Mouse (Mus musculus): ENCODE measurements around the gene Naip1.
A peak's percentile ranks its signal among the peaks of the same experiment; 100 is the strongest.
"Not testable (repeated sequence)": the region's sequence is repeated elsewhere in the genome, so short reads cannot be mapped to it uniquely, and the experiment has no call there.

Gene Naip1

DNA sequence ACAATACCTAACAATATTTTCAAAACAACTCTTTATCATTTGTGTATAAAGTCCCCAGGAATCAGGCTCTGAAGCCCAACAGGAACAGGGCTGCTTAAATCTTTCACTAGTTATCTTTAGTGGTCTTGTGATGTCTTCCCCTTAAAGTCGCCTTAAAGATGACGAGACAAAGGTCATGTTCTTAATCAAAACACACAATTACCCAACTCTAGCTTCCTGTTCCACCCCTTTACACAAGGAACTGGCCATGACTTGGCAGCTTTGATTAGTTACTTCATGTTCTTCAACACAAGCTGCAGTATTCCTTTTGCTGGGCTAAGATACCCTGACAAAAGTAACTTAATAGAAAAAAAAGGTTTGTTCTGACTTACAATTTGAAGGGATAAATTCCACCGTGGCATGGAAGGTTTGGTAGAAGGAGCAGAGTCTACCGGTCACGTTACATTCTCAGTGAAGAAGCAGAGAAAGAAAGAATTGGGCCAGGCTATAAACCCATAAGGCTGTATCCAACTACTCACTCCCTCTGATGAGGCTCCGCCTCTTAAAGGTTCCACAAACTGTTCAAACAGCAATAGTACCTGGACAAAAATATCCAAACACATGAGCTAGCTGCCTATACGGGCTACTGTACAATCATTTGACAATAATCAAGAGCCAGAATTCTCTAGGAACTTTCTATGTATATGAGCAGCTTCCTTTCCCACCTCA, 49.6 kb downstream of the Naip1 start:
- not testable (repeated sequence) for DNase-seq (ENCODE audit: low read depth)

DNA sequence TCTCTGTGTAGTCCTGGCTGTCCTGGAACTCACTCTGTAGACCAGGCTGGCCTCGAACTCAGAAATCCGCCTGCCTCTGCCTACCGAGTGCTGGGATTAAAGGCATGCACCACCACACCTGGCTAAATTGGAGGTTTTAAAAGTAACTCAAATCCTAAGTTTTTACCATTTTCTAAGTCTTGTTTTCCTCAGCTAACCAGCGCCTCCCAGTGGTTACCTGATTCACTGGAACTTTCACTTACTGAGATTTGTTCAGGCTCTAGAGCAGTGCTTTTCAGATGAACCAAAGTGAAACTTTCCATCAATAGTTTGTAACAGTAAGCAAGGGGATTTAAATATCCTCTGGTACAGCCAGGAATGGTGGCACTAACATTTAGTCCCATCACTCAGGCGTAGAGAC, 61.6 kb downstream of the Naip1 start:
- peak; percentile 0 for DNase-seq (ENCODE audit: low read depth)

DNA sequence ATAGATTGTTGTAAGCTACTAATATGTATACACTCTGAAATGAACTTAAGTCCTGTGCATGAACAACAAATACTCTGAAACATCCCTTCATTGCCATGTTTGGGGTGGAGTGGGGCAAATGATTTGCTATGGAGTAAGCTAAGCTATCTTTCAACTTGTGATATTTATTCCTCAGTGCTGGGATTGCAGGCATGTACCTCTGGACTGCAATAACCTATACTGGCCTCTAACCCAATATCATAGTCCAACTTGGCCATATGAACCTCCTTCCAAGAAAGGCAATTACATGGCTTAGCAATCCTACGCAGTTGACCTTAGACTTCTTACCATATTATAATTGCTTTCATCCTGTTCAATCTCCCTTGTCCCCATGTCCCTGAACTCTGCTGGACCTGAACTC, 82.1 kb downstream of the Naip1 start:
- no peak for DNase-seq (ENCODE audit: low read depth)

Data from fibroblast of lung, adult 2 months (primary cell).